Mouse (Mus musculus) lung, adult 18-20 months (tissue): Measurements from ENCODE around the gene Tns3.

Source experiments
- DNase-seq, 2 experiments: peaks; one replicate each; pipeline ENCODE4 v3.0.0; 2022; ENCODE audit warnings: mixed read lengths in 2 of 2

Tns3 gene

GRCm38 (mm10) chr11:8468161-8469091 lies 195.9 kb downstream of the Tns3 start:
- DNase-seq = peak; percentile 80 to 86

- DNase-seq = no peak
Measured at GRCm38 (mm10) chr11:8467403-8468160, 196.8 kb downstream of the Tns3 start.

GRCm38 (mm10) chr11:8463866-8464265 lies 200.5 kb downstream of the Tns3 start:
- peak in 1 of 2 experiments; percentile 52 for DNase-seq

- no peak for DNase-seq
Measured at GRCm38 (mm10) chr11:8462827-8463405, 201.4 kb downstream of the Tns3 start.

GRCm38 (mm10) chr11:8460835-8461234 lies 203.5 kb downstream of the Tns3 start:
- DNase-seq = no peak

- DNase-seq = no peak
Measured at GRCm38 (mm10) chr11:8457951-8458350, 206.4 kb downstream of the Tns3 start.

GRCm38 (mm10) chr11:8456586-8457285 lies 207.6 kb downstream of the Tns3 start:
- DNase-seq = no peak

GRCm38 (mm10) chr11:8455650-8456049 lies 208.7 kb downstream of the Tns3 start:
- no peak for DNase-seq

- no peak for DNase-seq
Measured at GRCm38 (mm10) chr11:8453252-8453651, 211.1 kb downstream of the Tns3 start.

- DNase-seq = no peak
Measured at GRCm38 (mm10) chr11:8451597-8452201, 212.6 kb downstream of the Tns3 start.

- DNase-seq = no peak
Measured at GRCm38 (mm10) chr11:8450540-8450939, 213.8 kb downstream of the Tns3 start.

GRCm38 (mm10) chr11:8445915-8446356 lies 218.4 kb downstream of the Tns3 start:
- peak; percentile 71 to 82 for DNase-seq

- no peak for DNase-seq
Measured at GRCm38 (mm10) chr11:8444759-8445422, 219.4 kb downstream of the Tns3 start.

- DNase-seq = peak; percentile 69 to 78
Measured at GRCm38 (mm10) chr11:8443539-8444292, 220.6 kb downstream of the Tns3 start.

- no peak for DNase-seq
Measured at GRCm38 (mm10) chr11:8440706-8441105, 223.6 kb downstream of the Tns3 start.

- no peak for DNase-seq
Measured at GRCm38 (mm10) chr11:8440221-8440620, 224.1 kb downstream of the Tns3 start.

GRCm38 (mm10) chr11:8439035-8439434 lies 225.3 kb downstream of the Tns3 start:
- peak in 1 of 2 experiments; percentile 53 for DNase-seq

GRCm38 (mm10) chr11:8438269-8438668 lies 226.1 kb downstream of the Tns3 start:
- no peak for DNase-seq

- no peak for DNase-seq
Measured at GRCm38 (mm10) chr11:8435101-8435500, 229.2 kb downstream of the Tns3 start.

- DNase-seq = no peak
Measured at GRCm38 (mm10) chr11:8434366-8434765, 230.0 kb downstream of the Tns3 start.

- DNase-seq = no peak
Measured at GRCm38 (mm10) chr11:8433443-8433842, 230.9 kb downstream of the Tns3 start.
